Mouse (Mus musculus): ENCODE results near the gene Sh3rf1. TPM values are rescaled to one million over a fixed set of nuclear protein-coding genes. Genes with fewer than 3 reads are reported as not detected.

Gene Sh3rf1
- polyA plus RNA-seq, 1 experiment from 2014 or later = 11.4 TPM

DNA sequence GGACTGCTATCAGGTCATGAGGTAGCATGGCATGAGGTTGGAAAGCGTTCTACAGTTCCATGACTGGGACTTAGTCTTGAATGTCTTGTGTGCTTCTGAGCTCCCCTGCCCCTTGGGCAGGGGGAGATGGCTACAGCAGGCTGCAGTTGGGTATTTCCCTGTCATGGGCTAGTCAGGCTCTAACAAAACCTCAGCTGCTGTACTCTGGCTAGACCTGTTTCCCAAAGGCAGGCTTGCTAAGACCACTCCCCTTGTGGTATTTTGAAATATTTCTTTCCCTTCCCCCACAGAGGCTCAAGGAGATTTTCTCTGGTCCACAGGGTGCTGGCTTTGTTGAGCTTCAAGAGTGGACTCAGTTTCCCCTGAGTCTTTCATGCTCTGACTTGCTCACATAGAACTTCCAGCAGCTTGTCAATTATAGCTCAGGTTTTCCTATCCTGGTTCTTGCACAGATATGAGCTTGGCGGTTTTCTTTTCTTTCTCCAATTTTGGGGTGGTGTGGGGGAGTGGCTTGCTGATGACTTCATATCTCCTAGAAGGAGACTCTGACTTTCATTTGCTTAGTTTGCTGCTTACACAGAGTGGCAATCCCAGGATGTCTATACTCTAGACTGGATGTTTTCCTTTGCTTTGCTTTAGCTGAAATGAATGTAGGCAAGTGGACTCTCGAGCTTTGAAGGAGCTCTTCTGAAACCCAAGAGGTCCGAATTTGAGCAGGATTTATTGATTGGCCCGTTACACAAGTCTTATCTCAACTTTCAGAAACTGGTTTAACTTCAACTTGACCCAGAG is 20.4 kb upstream of the Sh3rf1 start:
- Histone ChIP-seq H3K36me3 (no peaks in the 10 kb centered on the region), H3K4me3 (no peak overlapping the region), H3K27me3 (no peaks in the 10 kb centered on the region), H3K27ac (no peak overlapping the region), H3K9me3 (no peaks in the 10 kb centered on the region), H3K4me1 (no peaks in the 10 kb centered on the region), H3K9ac (no peak overlapping the region), H3K4me2 (no peak overlapping the region)
- no peak for ATAC-seq (ENCODE audit: insufficient number of reproducible peaks, low FRiP score, low TSS enrichment, low read depth)
- WGBS = 81% methylated on average over 5 of the region's 5 CpGs

DNA sequence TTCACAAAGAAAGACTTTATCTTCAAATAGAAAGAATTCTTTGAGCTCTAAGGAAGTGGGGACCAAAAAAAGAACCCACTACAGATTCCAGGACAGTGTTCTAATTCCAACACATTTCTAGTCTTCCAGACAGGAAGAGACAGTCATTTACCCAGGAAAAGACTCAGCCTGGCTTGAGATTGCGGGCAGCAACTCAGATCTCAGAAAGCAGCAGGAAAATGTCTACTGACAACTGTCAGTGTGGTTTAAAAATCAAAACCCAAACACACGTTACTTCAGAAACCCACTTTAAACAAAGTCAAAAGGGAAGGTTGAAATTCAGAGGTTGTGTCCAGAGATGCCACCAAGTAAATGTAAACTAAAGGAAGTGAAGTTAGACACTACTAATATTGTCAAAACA is 16.8 kb upstream of the Sh3rf1 start:
- no peak overlapping the region for H3K4me2 ChIP-seq
- no peak for ATAC-seq (ENCODE audit: insufficient number of reproducible peaks, low FRiP score, low TSS enrichment, low read depth)

GRCm38 (mm10) chr8:61207636-61208035 is 16.0 kb upstream of the Sh3rf1 start:
- no peak overlapping the region for H3K9ac ChIP-seq
- H3K9me3 ChIP-seq = no peaks in the 10 kb centered on the region
- 81% methylated on average over 4 of the region's 4 CpGs for WGBS
- H3K4me3 ChIP-seq = no peak overlapping the region
- H3K27ac ChIP-seq = no peak overlapping the region
- H3K4me2 ChIP-seq = no peak overlapping the region
- no peaks in the 10 kb centered on the region for H3K36me3 ChIP-seq
- H3K27me3 ChIP-seq = no peaks in the 10 kb centered on the region
- 0 out of 2 replicates have a peak, but pooled peaks cover 3% of the 10 kb centered on the region for H3K4me1 ChIP-seq
- no peak for ATAC-seq (ENCODE audit: insufficient number of reproducible peaks, low FRiP score, low TSS enrichment, low read depth)

More for the DNA sequence above, 16.8 kb upstream of the Sh3rf1 start:
- Histone ChIP-seq H3K27me3 (no peaks in the 10 kb centered on the region), H3K4me3 (no peak overlapping the region), H3K27ac (no peak overlapping the region), H3K4me1 (0 out of 2 replicates have a peak, but pooled peaks cover 3% of the 10 kb centered on the region), H3K9me3 (no peaks in the 10 kb centered on the region), H3K36me3 (no peaks in the 10 kb centered on the region), H3K9ac (no peak overlapping the region)
- 73% methylated on average over 2 of the region's 2 CpGs for WGBS

- Histone ChIP-seq H3K9ac (no peak overlapping the region), H3K4me3 (no peak overlapping the region), H3K36me3 (no peaks in the 10 kb centered on the region), H3K4me1 (0 out of 2 replicates have a peak, but pooled peaks cover 3% of the 10 kb centered on the region), H3K9me3 (no peaks in the 10 kb centered on the region), H3K27me3 (no peaks in the 10 kb centered on the region), H3K4me2 (no peak overlapping the region), H3K27ac (no peak overlapping the region)
- 85% methylated on average over 9 of the region's 9 CpGs for WGBS
- ATAC-seq (ENCODE audit: insufficient number of reproducible peaks, low FRiP score, low TSS enrichment, low read depth) = no peak
These were observed 15.0 kb upstream of the Sh3rf1 start for GRCm38 (mm10) chr8:61208719-61209118.

DNA sequence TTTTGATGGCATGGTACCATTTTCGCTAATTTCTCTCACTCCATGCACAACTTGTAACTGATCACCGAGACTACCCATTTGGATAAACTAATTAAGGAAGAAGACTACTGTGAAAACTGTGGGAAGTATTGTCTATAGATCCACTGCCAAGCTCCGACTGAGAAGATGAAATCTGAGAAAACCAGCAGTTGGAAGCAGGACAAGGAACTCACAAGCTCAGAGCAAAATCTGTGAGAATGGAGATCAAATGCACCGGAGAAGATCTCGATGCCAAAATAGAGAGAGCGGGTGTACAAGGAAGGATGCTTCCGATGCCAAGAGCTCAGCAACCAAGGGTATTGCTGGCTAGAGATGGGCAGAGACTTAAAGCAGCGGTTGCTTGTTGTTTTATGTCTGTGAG is 12.8 kb upstream of the Sh3rf1 start:
- no peak for ATAC-seq (ENCODE audit: insufficient number of reproducible peaks, low FRiP score, low TSS enrichment, low read depth)
- 74% methylated on average over 8 of the region's 8 CpGs for WGBS
- no peak overlapping the region for H3K27ac ChIP-seq

DNA sequence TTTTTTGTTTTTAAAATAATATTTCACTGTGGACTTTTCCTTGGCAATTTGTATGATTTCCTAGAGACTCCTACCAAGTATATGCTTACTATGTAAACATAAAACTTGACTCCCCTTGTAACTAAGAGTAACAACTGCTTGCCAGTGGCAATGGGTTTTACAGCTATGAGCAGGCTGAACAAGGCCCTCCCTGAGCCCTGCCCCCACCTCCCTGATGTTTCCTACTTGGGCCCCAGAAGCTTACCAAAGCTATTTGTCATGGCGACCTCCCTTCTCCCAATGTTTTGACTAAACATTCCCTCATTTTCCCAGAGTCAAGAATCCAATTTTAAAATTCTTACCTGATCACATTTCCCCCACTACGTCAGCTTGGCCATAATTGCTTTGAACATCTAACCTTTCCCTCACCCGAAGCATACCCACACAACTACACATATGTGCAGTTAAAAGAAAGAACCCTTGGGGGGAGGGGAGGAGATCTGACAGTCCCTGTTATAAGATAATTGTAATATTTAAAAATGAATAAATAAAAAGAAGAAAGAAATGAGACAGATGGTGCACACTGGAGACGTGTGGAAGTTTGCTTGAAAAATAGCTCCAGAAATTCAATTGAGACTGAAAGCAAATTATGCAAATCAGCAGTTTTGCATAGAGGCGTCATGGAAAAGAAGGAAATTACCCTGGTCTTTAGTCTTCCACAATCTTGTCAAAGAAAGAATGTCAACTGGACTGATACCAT is 8.4 kb upstream of the Sh3rf1 start:
- 51% methylated on average over 5 of the region's 5 CpGs for WGBS
- no peak overlapping the region for H3K27ac ChIP-seq
- H3K4me3 ChIP-seq = no peak overlapping the region
- H3K9ac ChIP-seq = no peak overlapping the region
- H3K4me2 ChIP-seq = no peak overlapping the region
- no peak for ATAC-seq (ENCODE audit: insufficient number of reproducible peaks, low FRiP score, low TSS enrichment, low read depth)
- no peaks in the 10 kb centered on the region for H3K36me3 ChIP-seq
- no peaks in the 10 kb centered on the region for H3K9me3 ChIP-seq
- H3K27me3 ChIP-seq = no peaks in the 10 kb centered on the region
- H3K4me1 ChIP-seq = peaks cover 6% of the 10 kb centered on the region; the same call in 1 of the 2 replicates

More for the DNA sequence above, 12.8 kb upstream of the Sh3rf1 start:
- no peak overlapping the region for H3K4me3 ChIP-seq
- H3K9ac ChIP-seq = no peak overlapping the region
- no peaks in the 10 kb centered on the region for H3K27me3 ChIP-seq
- H3K36me3 ChIP-seq = no peaks in the 10 kb centered on the region
- H3K4me1 ChIP-seq = 0 out of 2 replicates have a peak, but pooled peaks cover 3% of the 10 kb centered on the region
- no peaks in the 10 kb centered on the region for H3K9me3 ChIP-seq
- no peak overlapping the region for H3K4me2 ChIP-seq

DNA sequence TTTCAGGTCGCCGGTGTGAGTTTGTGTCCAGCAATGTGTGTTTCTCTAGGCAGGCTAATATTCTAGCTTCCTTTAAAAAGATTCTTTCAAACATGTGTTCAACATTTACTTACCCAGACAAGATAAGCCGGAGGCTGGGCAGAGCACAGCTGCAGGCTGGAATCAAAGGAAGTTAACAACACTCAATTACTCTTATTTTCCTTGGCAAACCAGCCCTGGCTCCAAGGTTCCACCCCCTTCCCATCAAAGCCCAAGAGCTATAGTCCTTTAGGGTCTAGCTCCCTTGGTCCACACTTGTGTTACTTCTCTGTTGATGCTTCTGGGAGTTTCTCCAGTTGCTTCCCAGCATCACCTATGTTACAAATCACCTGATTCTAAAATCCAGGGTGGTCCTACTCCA is 6.7 kb upstream of the Sh3rf1 start:
- ATAC-seq (ENCODE audit: insufficient number of reproducible peaks, low FRiP score, low TSS enrichment, low read depth) = no peak
- no peaks in the 10 kb centered on the region for H3K36me3 ChIP-seq
- no peak overlapping the region for H3K27ac ChIP-seq
- H3K4me1 ChIP-seq = peaks cover 3% of the 10 kb centered on the region; the same call in 1 of the 2 replicates
- WGBS = 37% methylated on average over 3 of the region's 3 CpGs
- H3K4me3 ChIP-seq = no peak overlapping the region
- no peaks in the 10 kb centered on the region for H3K9me3 ChIP-seq
- no peak overlapping the region for H3K9ac ChIP-seq
- H3K4me2 ChIP-seq = no peak overlapping the region
- no peaks in the 10 kb centered on the region for H3K27me3 ChIP-seq

DNA sequence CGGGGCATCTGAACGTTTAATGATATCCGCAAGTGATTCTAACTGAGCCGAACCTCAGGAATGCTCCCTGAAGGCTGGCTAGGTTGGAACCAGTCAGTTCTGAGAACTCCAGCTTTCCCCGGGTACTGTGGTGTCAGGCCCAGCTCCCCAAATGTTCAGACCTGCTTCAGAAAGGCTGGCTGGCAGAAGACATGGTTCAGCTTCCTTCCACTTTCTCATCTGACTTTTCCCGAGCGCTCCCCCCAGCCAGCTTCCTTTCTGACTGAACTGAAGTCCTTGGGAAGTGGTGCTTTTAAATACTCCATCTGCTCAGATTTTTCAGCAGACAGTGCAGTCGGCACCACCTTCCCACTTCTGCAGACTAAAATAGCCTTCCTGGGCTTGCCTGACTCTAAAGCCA is 6.2 kb upstream of the Sh3rf1 start:
- H3K27me3 ChIP-seq = no peaks in the 10 kb centered on the region
- no peak overlapping the region for H3K9ac ChIP-seq
- no peak overlapping the region for H3K4me2 ChIP-seq
- ATAC-seq (ENCODE audit: insufficient number of reproducible peaks, low FRiP score, low TSS enrichment, low read depth) = no peak
- WGBS = 50% methylated on average over 8 of the region's 8 CpGs
- no peak overlapping the region for H3K27ac ChIP-seq
- H3K36me3 ChIP-seq = no peaks in the 10 kb centered on the region
- H3K4me3 ChIP-seq = no peak overlapping the region
- H3K9me3 ChIP-seq = no peaks in the 10 kb centered on the region
- H3K4me1 ChIP-seq = peaks cover 3% of the 10 kb centered on the region; the same call in 1 of the 2 replicates

DNA sequence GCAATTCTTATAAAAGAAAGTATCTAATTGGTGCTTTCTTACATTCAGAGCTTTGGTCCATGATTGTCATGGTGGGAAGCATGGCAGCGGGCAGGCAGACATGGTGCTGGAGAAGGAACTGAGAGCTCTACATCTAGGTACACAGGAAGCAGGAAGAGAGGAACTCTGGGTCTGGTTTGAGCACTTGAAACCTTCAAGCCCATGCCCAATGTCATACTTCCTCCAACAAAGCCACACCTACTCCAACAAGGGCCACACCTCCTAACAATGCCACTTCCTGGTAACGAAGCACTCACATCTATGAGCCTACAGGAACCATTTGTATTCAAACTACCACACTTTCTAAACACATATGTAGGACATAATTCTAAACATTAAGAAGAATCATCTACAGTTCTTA is 5.2 kb upstream of the Sh3rf1 start:
- H3K4me1 ChIP-seq = peaks cover 6% of the 10 kb centered on the region
- no peak overlapping the region for H3K4me2 ChIP-seq
- H3K27ac ChIP-seq = no peak overlapping the region
- H3K9ac ChIP-seq = no peak overlapping the region
- no peaks in the 10 kb centered on the region for H3K9me3 ChIP-seq
- 89% methylated on average over 2 of the region's 2 CpGs for WGBS
- H3K27me3 ChIP-seq = no peaks in the 10 kb centered on the region
- H3K4me3 ChIP-seq = no peak overlapping the region
- H3K36me3 ChIP-seq = no peaks in the 10 kb centered on the region
- ATAC-seq (ENCODE audit: insufficient number of reproducible peaks, low FRiP score, low TSS enrichment, low read depth) = no peak

DNA sequence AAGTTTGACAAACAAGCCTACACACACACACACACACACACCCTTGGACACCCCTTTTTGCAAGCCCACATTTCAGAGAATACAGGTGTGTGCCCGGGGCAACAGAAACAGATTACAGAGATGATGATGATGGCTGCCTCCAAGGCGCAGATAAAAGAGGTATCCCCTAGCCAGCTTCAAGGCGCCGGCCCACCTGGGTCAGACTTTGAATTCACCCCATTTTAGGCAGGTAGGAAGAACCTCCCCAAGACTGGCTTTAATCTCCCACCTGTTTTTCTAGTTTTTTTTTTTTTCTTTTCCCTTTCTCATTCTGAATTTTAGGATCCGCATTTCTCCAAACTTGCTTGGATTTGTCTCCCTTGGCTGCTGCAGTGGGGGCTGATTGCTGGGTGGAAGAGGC is 389 bp upstream of the Sh3rf1 start:
- Histone ChIP-seq H3K4me2 (peak overlapping the region; percentile 87), H3K4me3 (peak overlapping the region; percentile 79), H3K36me3 (no peaks in the 10 kb centered on the region), H3K27ac (peak overlapping the region; percentile 88; the same call in 1 of the 2 replicates), H3K27me3 (no peaks in the 10 kb centered on the region), H3K4me1 (peaks cover 20% of the 10 kb centered on the region), H3K9ac (peak overlapping the region; percentile 80), H3K9me3 (no peaks in the 10 kb centered on the region)
- no peak for ATAC-seq (ENCODE audit: insufficient number of reproducible peaks, low FRiP score, low TSS enrichment, low read depth)
- 26% methylated on average over 5 of the region's 5 CpGs for WGBS

GRCm38 (mm10) chr8:61224380-61225092 is 864 bp downstream of the Sh3rf1 start:
- Histone ChIP-seq H3K4me1 (peaks cover 28% of the 10 kb centered on the region), H3K9me3 (no peaks in the 10 kb centered on the region), H3K36me3 (no peaks in the 10 kb centered on the region), H3K9ac (peak overlapping the region; percentile 80), H3K4me3 (peak overlapping the region; percentile 79), H3K4me2 (peak overlapping the region; percentile 87), H3K27me3 (no peaks in the 10 kb centered on the region), H3K27ac (peak overlapping the region; percentile 88)
- under 1% methylated on average over 33 of the region's 41 CpGs for WGBS
- ATAC-seq (ENCODE audit: insufficient number of reproducible peaks, low FRiP score, low TSS enrichment, low read depth) = peak; percentile 45
